Mouse (Mus musculus) liver, embryonic 15.5 days (tissue): ENCODE measurements at regions not wholly inside any gene's neighbourhood (a gene's known extent, or its start where the extent isn't known, plus 50 kb on each side); places are given as distances from the start of the nearest gene placed in this dataset.

Source experiments
- ATAC-seq: fragments of 200-750 bp; cut with Nextera tagmentation; 2 replicates; pipeline ENCODE4 v1.8.0; 2017; ENCODE audit warnings: moderate number of reproducible peaks, mild to moderate bottlenecking, moderate library complexity; ENCODE audit not compliant: insufficient read depth
- H3K27ac ChIP-seq: fragments of 300-500 bp; sonication (generic); replicated peaks from 2 replicates; pipeline ENCODE4 v1.5.1; 2015; ENCODE audit warnings: mild to moderate bottlenecking, inconsistent platforms
- H3K27me3 ChIP-seq: fragments of 300-500 bp; sonication (generic); 2 replicates; pipeline ENCODE4 v1.6.1; 2015; ENCODE audit warnings: mild to moderate bottlenecking, inconsistent platforms
- H3K36me3 ChIP-seq: fragments of 300-500 bp; sonication (generic); replicated peaks from 2 replicates; pipeline ENCODE4 v1.6.1; 2015; ENCODE audit warnings: moderate library complexity, mild to moderate bottlenecking, inconsistent platforms
- H3K4me1 ChIP-seq: fragments of 300-500 bp; sonication (generic); replicated peaks from 2 replicates; pipeline ENCODE4 v1.6.1; 2015; ENCODE audit warnings: inconsistent platforms
- H3K4me2 ChIP-seq: fragments of 300-500 bp; sonication (generic); 2 replicates; pipeline ENCODE4 v1.6.1; 2015; ENCODE audit warnings: moderate library complexity, mild to moderate bottlenecking, inconsistent platforms
- H3K4me3 ChIP-seq: fragments of 300-500 bp; sonication (generic); replicated peaks from 2 replicates; pipeline ENCODE4 v1.5.1; 2015; ENCODE audit warnings: mild to moderate bottlenecking, inconsistent platforms
- H3K9ac ChIP-seq: fragments of 300-500 bp; sonication (generic); 2 replicates; pipeline ENCODE4 v1.6.1; 2015; ENCODE audit warnings: moderate library complexity, mild to moderate bottlenecking, inconsistent platforms
- H3K9me3 ChIP-seq: fragments of 300-500 bp; sonication (generic); replicated peaks from 2 replicates; pipeline ENCODE4 v1.6.1; 2016; ENCODE audit warnings: inconsistent platforms
- WGBS: fragments of 180-500 bp; shearing (Covaris S2); methylation state at CpG from one replicate; pipeline ENCODE4 v1.1.7; 2015; ENCODE audit warnings: mixed read lengths; ENCODE audit not compliant: insufficient replicate concordance; 5-methylcytosine and 5-hydroxymethylcytosine counted together

- Histone ChIP-seq H3K4me1 (no peaks in the 10 kb centered on the region; the same call in 1 of the 2 replicates), H3K4me3 (no peak overlapping the region), H3K27ac (no peak overlapping the region), H3K9me3 (no peaks in the 10 kb centered on the region), H3K36me3 (no peaks in the 10 kb centered on the region), H3K27me3 (no peaks in the 10 kb centered on the region), H3K9ac (no peak overlapping the region), H3K4me2 (no peak overlapping the region)
- WGBS, result 53% methylated on average over 8 of the region's 8 CpGs
- no peak for ATAC-seq
Measured at GRCm38 (mm10) chr4:81743978-81744628, 301.5 kb upstream of the Mpdz start.

GRCm38 (mm10) chr4:81742536-81743459 lies 300.2 kb upstream of the Mpdz start:
- WGBS, result 44% methylated on average over 4 of the region's 4 CpGs
- no peak overlapping the region for H3K4me2 ChIP-seq
- H3K27ac ChIP-seq, result no peak overlapping the region
- H3K4me3 ChIP-seq, result no peak overlapping the region
- no peak overlapping the region for H3K9ac ChIP-seq
- no peaks in the 10 kb centered on the region; the same call in 1 of the 2 replicates for H3K4me1 ChIP-seq
- H3K9me3 ChIP-seq, result no peaks in the 10 kb centered on the region
- H3K27me3 ChIP-seq, result no peaks in the 10 kb centered on the region
- no peak for ATAC-seq
- no peaks in the 10 kb centered on the region for H3K36me3 ChIP-seq

- H3K9me3 ChIP-seq, result no peaks in the 10 kb centered on the region
- H3K4me2 ChIP-seq, result no peak overlapping the region
- H3K4me3 ChIP-seq, result no peak overlapping the region
- H3K9ac ChIP-seq, result no peak overlapping the region
- 73% methylated on average over 2 of the region's 2 CpGs for WGBS
- H3K36me3 ChIP-seq, result no peaks in the 10 kb centered on the region
- H3K27me3 ChIP-seq, result no peaks in the 10 kb centered on the region
- H3K4me1 ChIP-seq, result no peaks in the 10 kb centered on the region
- no peak overlapping the region for H3K27ac ChIP-seq
- no peak for ATAC-seq
Measured at GRCm38 (mm10) chr4:81734391-81734790, 291.8 kb upstream of the Mpdz start.

- Histone ChIP-seq H3K9me3 (no peaks in the 10 kb centered on the region), H3K9ac (no peak overlapping the region), H3K4me3 (no peak overlapping the region), H3K27me3 (no peaks in the 10 kb centered on the region), H3K4me1 (no peaks in the 10 kb centered on the region), H3K36me3 (no peaks in the 10 kb centered on the region), H3K4me2 (no peak overlapping the region), H3K27ac (no peak overlapping the region)
- WGBS, result 40% methylated on average over 2 of the region's 2 CpGs
- ATAC-seq, result no peak
Measured at GRCm38 (mm10) chr4:81730386-81730785, 287.8 kb upstream of the Mpdz start.

- Histone ChIP-seq H3K4me3 (no peak overlapping the region), H3K4me1 (no peaks in the 10 kb centered on the region), H3K27ac (no peak overlapping the region), H3K9me3 (no peaks in the 10 kb centered on the region), H3K9ac (no peak overlapping the region), H3K4me2 (no peak overlapping the region), H3K36me3 (no peaks in the 10 kb centered on the region), H3K27me3 (no peaks in the 10 kb centered on the region)
- no peak for ATAC-seq
- 71% methylated on average over 3 of the region's 3 CpGs for WGBS
Measured at GRCm38 (mm10) chr4:81728961-81729360, 286.3 kb upstream of the Mpdz start.

GRCm38 (mm10) chr4:81727735-81728581 lies 285.3 kb upstream of the Mpdz start:
- H3K4me1 ChIP-seq, result no peaks in the 10 kb centered on the region
- H3K9me3 ChIP-seq, result no peaks in the 10 kb centered on the region
- no peak for ATAC-seq
- no peak overlapping the region for H3K4me3 ChIP-seq
- 64% methylated on average over 12 of the region's 12 CpGs for WGBS
- no peak overlapping the region for H3K4me2 ChIP-seq
- H3K27ac ChIP-seq, result no peak overlapping the region
- no peak overlapping the region for H3K9ac ChIP-seq
- H3K27me3 ChIP-seq, result no peaks in the 10 kb centered on the region
- no peaks in the 10 kb centered on the region for H3K36me3 ChIP-seq

- 58% methylated on average over 16 of the region's 16 CpGs for WGBS
- ATAC-seq, result no peak
- Histone ChIP-seq H3K9ac (no peak overlapping the region), H3K27me3 (no peaks in the 10 kb centered on the region), H3K4me1 (no peaks in the 10 kb centered on the region), H3K36me3 (no peaks in the 10 kb centered on the region), H3K9me3 (no peaks in the 10 kb centered on the region), H3K4me2 (no peak overlapping the region), H3K4me3 (no peak overlapping the region), H3K27ac (no peak overlapping the region)
Measured at GRCm38 (mm10) chr4:81726761-81727723, 284.4 kb upstream of the Mpdz start.

GRCm38 (mm10) chr4:81724751-81725150 lies 282.1 kb upstream of the Mpdz start:
- Histone ChIP-seq H3K36me3 (no peaks in the 10 kb centered on the region), H3K9me3 (no peaks in the 10 kb centered on the region), H3K4me1 (no peaks in the 10 kb centered on the region), H3K4me2 (no peak overlapping the region), H3K9ac (no peak overlapping the region), H3K4me3 (no peak overlapping the region), H3K27me3 (no peaks in the 10 kb centered on the region), H3K27ac (no peak overlapping the region)
- no peak for ATAC-seq
- WGBS, result 65% methylated on average over 2 of the region's 2 CpGs

- WGBS, result 51% methylated on average over 1 of the region's 1 CpGs
- H3K27ac ChIP-seq, result no peak overlapping the region
- no peaks in the 10 kb centered on the region for H3K36me3 ChIP-seq
- H3K9ac ChIP-seq, result no peak overlapping the region
- H3K27me3 ChIP-seq, result no peaks in the 10 kb centered on the region
- no peaks in the 10 kb centered on the region for H3K9me3 ChIP-seq
- H3K4me2 ChIP-seq, result no peak overlapping the region
- H3K4me3 ChIP-seq, result no peak overlapping the region
- ATAC-seq, result no peak
- no peaks in the 10 kb centered on the region for H3K4me1 ChIP-seq
Measured at GRCm38 (mm10) chr4:81712378-81712777, 269.8 kb upstream of the Mpdz start.

- ATAC-seq, result no peak
- Histone ChIP-seq H3K27ac (no peak overlapping the region), H3K9me3 (no peaks in the 10 kb centered on the region), H3K4me2 (no peak overlapping the region), H3K4me3 (no peak overlapping the region), H3K36me3 (no peaks in the 10 kb centered on the region), H3K4me1 (no peaks in the 10 kb centered on the region), H3K9ac (no peak overlapping the region), H3K27me3 (no peaks in the 10 kb centered on the region)
Measured at GRCm38 (mm10) chr4:81695182-81695581, 252.6 kb upstream of the Mpdz start.
